Mouse (Mus musculus) lung, postnatal 25 days (tissue): ENCODE data around the gene Nkd1.

ENCODE experiments used
- DNase-seq: peaks from one replicate; pipeline ENCODE4 v3.0.0; 2022; ENCODE audit warnings: low spot score

Nkd1 gene

DNA sequence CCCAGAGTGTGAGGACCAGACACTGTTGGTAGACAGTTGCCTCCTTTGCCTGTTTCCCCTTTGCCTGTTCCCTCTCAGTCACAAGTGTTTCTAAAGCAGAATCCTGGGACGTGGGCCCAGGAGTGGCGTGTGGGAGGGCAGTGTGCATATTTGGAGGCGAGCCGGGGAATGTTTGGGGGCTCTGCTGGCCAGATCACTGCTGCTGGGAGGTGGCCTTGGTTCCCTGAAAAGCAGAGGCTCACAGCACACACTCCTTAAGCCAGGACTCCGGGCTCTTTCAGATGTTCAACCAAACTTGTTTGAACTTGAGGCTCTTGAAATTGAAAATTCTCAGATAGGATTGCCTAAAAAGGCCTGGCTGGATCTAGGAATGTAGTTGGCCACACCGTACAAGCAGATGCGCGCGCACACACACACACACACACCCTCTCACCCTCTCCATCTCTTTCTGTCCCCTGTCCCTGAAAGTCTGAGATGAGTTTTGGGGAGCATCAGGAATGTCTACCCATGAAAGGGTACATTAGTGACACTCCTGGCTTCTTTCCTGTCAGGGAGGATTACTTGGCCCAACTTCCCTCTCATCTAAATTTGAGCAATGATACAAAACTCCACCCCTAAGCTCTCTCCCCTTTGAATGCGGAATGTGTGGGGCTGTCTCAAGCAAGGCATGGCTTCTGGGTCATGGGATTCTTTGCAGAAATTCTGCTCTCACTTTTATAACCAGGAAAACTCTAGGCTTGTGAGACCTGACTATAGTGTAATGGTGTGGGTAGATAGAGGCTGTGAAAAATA is 55.4 kb downstream of the Nkd1 start:
- DNase-seq = peak; percentile 51

DNA sequence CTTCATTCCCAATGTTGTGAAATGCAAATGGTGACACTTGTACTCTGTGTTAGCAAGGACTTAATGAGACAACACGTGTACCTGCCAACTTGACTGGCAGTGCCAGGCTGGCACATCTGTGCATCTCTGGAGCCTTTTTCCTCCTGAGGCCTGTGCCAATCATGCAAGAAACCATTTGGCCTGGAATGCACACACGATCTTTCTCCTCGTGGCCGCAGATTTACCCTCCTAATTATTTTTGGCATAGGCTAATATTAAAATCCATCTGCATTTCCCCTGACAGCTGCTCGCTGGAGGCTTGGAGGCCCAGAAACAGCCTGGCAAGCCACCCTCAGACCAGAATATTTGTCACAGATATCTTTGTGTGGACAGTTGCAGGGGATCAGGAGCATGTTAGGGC is 56.5 kb downstream of the Nkd1 start:
- DNase-seq = no peak

DNA sequence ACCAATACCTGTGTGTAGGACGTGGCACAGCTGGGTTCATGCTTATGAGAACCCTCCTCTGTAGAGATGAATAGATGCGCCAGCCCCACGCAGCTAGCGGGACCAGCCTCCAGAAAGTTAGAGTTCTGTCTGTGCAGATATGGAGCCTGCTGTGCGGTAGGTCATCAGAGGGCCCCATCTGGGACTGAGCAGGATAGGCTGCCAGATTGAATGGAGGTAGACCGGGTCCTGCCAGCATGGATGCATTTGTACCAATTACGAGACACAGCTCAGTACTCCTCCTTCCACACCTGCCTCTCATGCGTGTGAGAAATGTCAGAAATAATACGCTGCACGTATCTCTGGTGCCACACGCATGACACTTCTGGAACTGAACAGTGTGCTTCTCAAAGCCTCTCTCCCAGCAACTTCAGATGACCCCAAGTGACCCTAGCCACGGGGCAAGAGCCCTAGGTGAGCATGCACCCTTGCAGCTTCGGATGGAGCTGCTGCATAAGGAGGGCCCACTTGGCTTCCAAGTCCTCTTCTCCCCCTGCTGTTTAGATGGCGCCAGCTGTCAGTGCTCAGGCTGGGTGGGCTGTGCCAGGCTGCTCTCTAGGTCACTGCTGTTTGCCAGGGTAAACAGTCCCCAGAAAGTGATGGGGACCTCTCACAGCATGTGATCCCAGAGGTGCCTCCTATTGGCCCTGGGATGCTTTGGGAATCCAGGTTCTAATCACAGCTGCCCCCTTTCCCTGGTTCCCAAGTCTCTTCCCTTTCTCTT is 57.4 kb downstream of the Nkd1 start:
- no peak for DNase-seq

DNA sequence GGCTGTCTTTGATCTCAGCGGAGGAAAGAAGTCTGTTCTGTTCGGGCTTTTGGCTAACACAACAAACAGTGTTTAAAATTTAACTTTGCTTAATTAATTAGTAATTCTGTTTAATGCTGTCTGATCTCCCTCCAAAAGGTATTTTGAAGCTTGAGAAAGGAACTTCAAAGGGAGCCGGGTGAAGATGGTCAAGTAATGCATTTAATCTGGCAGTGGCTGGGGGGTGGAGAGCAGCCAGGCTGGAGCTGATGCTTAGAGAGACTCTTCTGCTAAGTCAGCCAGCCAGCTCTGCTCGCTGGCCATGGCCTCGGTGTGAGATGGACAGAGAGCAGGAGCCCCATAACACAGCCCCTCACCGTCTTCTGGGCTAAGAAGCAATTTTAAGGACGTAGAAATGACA is 58.1 kb downstream of the Nkd1 start:
- DNase-seq = no peak

DNA sequence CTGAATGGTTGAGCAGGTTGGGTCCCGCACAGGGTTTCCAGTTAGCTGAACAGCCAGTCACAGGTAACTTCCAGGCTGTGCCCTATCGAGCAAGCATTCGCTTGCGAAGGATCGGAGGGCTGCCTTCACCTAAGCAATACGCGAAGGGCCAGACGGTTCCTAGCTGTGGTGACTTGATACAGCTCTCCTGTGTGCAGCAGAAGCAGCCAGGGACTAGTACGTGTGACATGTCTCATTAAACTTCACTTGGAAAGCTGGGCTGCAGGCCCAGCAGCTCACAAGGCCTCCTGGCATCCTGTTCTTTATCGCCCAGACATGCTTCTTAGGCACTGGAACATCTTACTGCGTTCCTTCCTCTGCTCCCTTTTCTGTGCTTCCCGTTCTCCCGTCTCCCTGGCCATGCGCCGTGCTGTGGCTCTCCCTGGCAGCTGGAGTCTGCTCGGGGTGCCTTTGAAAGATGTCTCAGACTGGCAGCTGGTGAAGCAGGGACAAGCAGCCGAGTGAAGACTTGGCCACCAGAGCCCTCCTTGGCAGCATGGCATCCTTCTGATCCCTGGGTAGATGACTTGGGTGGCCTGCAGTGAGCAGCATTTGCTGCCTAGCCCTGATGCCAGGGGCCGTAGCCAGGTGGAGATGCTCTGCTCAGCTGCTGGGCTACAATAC is 58.6 kb downstream of the Nkd1 start:
- no peak for DNase-seq

DNA sequence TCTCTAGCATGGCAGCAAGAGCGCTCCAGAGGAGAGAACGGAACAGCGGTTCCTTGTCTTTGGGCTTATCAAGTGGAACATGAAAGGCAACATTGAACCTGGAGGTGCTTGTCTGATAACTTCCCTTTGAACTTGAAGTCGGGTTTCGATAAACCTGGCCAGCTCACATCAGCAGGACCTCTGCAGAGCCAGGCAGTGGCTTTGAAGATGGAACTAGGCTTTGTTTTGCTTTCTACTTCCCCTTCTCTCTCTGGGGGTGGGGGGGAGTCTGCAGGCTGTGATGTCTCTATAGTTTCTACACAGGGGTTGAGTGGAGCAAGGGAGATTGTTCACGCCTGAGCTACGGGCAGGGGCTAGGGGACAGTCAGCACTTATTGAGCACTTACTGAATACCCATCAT is 59.6 kb downstream of the Nkd1 start:
- no peak for DNase-seq

DNA sequence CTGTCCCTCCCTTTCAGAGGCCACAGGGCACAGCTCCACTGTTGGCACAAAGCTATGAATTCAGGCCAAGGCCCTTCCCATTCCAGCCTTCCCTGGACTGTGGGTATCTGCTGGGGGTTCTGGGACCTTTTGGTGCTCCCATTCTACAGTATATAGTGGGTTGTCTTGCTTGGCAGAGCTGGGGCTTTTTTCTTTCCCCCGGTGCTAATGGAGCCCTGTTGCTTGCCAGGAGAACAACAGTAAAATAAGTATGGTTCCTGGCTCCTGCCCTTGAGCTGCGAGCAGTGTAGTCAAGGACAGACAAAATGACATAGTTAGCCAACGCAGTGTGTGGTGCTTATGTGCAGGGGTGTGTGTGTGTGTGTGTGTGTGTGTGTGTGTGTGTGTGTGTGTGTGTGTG is 62.7 kb downstream of the Nkd1 start:
- DNase-seq = no peak

DNA sequence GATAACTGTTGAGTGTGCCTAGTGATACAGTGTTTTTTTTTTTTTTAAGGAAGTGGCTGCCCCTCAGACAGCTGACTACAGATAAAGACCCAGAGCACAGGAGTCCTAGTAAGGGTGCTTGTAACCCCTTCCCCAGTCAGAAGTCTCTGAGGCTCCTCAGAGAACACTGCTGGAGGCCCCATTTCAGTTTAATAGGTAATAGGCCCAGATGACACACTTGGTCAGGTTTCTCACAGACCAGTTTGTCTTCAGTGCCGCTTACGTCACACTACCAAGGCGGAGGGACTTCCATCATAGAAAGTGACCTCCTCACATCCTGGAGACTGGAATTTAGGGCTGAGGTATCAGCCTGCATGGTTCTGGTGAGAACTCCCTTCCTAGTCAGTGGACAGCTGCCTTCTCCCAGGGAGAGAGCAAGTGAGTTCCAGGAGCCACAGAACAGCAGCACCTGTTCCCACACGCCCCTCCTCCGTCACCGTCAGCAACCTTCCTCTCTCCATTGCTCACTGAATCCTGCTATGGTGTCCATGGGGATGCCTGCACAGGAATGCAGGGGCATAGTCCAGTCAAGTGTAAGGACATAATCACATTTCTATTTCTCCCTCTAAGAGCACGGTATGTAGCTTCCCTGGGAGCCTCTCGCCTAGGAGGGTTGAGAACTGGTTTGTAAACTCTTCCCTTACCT is 67.2 kb downstream of the Nkd1 start:
- no peak for DNase-seq

DNA sequence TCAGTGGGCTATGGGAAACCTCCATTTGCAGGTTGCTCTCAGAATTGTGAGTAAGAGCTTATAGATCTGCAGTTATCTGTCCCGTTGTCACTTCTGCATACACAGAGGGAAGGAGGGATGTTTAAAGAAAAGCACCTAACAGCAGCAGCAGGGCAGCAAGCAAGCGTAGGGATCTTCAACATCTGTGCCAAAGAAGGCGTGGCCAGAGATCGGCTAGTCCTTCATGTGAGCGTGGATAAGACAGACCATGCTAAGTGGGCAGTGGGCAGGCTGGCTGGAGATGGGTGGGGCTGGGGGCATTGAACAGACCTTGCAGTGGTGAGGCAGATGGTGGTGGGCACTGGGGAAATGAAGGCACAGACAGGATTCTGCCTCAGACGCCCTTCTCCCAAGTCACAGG is 69.1 kb downstream of the Nkd1 start:
- no peak for DNase-seq

DNA sequence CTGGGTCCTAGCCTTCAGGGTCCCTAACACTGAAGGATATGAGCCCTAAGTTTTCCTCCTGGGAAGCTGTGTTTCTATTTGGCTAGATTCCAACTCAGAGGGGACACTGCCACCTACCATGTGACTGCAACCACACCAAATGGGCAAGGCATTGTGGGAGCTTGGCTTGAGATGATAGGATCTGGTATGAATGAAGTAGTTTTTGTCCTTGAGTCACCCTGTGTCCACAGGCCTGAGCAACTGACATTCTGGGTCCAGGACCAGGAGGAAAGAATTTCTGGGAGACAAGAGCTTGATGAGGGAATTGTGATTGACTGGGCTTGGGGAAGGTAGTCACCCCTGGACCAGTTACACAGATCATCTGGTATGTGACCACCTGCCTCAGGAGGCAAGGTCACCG is 72.8 kb downstream of the Nkd1 start:
- DNase-seq = no peak

DNA sequence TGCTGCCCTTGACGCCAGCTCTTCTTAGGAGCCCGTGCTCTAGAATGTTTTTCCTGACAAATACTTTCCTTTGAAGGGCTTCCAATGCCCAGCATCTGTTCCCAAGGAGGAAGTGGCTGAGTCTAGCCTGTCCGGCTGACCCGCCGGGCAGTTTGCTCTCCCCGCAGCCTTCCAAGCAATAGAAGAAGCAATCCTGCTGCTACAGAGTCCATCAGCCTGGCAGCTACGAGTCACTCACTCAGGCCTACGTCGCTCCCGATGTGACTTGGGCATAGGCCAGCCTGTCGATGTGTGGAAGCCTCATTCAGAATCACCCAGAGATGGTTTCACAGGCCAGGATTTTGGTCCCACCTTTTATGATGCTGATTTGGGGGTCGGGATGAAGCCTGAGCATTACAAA is 74.9 kb downstream of the Nkd1 start:
- DNase-seq = no peak

DNA sequence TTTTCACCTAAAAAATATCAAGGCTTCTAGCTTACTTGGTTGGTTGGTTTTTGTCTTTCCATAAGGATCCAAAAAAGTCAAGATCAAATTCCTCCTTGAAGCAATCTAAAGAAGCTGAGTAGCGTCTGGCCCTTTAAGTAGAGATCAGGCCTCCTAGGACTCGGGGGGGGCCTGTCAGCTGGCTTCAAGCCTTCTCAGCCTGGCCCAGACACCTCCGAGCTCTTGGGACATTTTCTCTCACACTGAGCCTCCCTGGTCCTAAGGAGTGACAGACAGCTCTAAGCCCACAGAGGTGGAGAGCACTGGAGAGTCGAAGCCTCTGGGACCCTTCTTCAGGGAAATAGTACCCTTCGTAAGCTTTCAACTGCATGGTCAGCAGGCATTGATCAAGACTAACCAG is 77.4 kb downstream of the Nkd1 start:
- DNase-seq = no peak

DNA sequence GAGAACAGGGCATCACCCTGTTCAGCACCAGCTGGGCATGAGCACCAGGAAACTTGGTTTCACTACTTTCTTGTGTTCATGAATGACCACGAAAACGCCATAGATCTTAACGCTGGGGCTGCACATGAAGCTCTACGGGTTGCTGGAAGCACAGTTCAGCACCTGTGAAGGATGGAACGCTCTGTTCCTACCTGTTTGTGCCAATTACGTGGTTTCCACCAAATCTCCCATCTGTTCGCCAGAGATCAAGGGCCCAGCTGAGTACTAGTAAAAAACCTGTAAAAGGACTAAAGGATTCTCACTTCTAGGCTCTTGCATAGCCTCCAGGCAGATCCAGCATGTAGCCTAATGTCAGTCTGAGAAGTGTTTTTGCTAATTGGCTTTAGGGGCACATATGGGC is 78.3 kb downstream of the Nkd1 start:
- DNase-seq = no peak

DNA sequence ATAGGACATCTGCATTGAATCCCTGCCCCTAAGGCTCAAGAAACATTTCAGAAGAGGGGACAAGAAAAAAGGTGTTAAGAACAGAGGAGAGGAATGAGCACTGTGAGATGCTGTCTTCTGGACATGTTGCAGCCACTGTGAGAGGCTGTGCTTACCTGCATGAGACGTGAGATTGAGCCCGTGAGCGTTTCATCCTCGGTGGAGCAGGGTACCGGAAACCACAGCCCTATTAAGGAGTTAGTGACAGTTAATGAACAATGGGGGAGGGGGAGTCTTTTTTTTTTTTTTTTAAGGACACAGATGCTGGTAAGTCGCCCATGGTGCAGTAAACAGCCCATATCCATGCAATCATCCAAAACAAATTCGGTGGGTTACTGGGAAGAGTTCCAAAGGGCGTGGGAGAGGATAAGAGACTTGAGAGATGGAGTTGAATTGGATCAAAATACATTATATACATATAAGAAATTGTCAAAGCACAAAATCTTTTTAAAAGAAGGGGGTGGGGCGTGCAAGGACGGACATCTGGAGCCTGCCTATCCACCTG is 82.4 kb downstream of the Nkd1 start:
- no peak for DNase-seq

DNA sequence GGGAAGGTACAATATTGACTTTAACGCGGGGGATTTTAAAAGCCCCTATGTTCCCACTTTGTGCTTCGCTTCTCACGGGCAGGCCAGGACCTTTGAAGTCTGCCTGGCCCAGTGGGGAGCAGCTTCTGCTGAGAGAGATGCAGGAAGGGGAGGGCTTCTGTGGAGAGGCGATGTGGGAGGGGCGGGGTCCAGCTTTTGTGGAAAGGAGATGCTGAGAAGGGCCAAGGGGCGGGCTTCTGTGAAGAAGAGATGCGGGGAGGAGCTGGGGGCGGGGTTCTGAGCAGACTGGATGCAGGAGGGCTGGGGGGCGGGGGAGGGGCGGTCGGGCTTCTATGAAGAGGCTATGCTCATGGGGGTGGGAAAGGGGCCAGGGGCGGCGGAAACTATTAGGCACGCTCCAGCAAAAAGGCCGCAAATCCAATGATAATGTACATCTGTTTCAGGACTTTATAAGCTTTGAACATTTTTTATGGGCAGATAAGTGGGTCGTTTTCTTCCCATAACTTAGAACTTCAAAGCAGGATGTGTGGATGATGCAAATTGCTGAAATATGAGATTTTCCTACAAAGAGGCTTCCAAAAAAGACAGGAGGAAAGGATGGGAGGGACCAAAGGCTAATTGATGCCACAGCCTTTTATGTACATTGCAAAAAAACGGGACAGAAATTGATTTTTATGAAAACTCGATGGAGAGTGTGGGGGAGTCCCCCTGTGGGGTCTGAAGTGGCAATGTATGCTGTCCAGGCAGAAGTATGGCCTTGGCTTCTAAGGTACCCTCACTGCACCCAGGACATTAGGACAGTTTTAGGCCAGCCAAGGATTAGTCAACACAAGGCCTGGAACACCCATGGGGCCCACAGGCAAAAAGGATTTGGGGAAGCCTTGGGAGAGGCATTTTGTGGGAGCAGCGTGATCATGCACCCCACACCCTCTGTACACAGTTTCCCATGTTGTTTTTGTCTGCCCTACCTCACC is 83.2 kb downstream of the Nkd1 start:
- peak; percentile 28 for DNase-seq

DNA sequence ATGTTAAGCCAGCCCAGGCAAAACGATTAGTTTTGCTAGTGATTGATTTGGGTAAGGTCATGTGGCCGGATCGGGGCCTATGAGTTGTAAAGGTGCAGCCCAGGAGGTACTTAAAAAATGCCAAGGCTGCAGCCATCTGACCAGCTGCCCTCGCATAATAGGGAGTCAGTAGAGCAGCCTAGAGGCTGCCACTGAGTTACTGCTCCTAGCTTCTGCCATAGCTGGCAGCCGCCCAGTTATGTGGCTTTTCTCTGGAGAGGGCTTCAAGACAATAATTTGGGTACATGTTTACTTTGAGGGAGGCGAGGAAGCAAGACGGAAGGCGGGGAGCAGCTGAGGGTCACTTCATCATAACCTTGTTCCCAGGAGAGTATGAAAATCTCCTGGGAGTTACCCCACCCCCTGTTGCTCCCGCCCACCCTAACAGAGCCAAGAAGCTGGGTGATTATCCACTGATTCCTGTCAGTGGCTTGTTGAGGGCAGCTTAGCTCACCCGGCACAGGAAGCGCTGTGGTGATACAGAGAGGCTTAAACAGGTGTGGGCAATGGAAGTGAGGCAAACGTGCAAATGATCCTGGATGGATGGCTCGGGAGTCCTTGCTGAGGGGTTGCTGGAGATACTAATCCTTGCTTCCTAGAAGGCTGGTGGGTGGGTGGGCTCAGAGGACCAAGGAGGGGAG is 84.3 kb downstream of the Nkd1 start:
- peak; percentile 49 for DNase-seq

DNA sequence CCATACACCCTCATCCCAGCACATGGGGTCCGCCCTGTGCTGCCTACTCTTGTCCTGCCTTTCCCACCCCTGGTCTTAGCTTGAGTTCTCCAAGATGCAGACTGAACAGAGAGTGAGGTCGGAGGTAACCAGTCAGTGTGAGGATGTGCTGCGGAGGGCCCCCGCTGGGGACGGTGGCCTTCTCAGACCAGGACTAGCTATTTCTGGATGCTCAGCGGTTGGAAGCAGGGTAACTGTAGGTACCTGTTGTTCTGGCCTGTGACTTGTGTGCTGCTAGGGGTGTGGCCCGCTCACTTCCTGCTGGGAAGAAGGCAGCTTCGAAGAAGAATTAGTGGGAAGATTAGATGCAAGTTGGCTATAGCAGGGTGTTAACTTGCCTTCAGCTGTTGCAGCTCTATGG is 87.9 kb downstream of the Nkd1 start:
- no peak for DNase-seq

DNA sequence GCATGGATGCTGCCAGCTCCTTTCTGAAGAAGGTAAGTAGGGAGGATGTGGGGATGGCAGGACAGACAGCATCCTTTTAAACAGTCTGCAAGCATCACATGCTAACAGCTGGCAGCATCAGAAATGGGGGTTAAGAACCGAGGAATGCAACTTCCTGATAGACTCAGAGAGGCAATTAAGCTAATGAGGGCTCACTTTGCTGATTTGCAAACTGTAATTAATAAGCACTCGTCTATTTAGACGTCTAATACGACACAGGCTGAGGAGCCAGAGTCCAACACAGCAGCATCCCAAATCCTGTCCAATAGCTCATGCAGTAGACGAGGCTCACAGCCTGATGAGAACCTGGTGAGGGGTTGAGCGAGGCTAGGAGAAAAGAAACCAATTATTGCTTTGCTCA is 89.1 kb downstream of the Nkd1 start:
- no peak for DNase-seq

DNA sequence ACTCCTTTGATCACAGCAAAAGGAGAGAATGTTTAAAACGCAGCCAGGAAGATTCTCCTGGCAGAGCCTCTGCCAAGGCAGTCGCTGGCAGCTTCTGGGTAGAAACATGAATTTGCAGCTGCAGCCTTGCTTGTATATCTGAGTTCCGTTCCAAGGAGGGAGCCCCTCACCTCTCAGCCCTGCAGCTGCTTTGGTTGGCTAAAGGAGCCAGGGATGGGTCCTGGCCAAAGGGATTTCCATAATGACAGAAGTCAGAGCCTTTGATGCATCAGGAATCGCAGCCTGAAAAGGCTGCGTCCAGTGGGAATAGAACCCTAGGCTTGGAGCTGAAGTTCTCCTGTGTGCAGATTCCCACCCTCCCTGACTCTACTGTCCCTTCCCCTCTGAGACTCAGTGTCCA is 93.8 kb downstream of the Nkd1 start:
- DNase-seq = no peak

DNA sequence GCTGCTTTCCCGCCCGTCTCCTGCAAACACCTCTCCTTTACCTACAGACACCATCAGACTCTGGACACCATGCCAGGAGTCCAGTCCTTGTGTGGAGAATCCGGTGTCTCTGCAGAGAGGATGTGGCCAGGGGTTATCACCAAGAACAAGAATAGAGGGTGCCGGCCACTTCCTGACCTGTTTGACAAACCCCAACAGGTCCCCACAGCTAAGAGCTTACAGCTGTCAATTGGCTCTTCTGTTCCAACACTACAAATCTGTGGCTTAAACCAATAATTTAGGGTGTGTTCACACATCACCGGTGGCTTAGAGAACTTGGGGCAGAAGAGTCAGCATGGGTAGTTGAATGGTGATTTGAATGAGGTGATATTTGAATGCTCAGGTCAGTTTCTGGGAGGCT is 97.5 kb downstream of the Nkd1 start:
- no peak for DNase-seq

DNA sequence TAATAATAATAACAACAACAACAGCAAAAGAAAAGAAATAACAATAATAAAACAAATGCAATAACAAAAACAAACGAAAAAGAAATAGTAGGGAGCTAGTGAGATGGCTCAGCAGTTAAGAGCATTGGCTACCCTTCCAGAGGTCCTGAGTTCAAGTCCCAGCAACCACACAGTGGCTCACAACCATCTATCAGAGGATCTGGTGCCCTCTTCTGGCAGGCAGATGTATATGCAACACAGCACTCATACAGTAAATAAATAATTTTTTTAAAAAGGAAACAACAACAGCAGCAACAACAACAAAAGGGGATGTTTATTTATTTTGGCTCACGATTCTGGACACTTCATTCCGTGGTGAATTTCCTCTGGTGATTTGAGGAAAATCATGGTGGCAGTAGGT is 98.4 kb downstream of the Nkd1 start:
- no peak for DNase-seq
